Mouse (Mus musculus) liver, embryonic 11.5 days (tissue): Measurements from ENCODE around the gene Olfr1214. TPM values are rescaled to one million over a fixed set of nuclear protein-coding genes. Genes with fewer than 3 reads are reported as not detected.
"Not testable (repeated sequence)": the region's sequence is repeated elsewhere in the genome, so short reads cannot be mapped to it uniquely, and the experiment has no call there.

ENCODE experiments used
- ATAC-seq: fragments of 200-750 bp; cut with Nextera tagmentation; replicated peaks from 2 replicates; pipeline ENCODE4 v1.8.0; 2017; ENCODE audit warnings: moderate number of reproducible peaks, mild to moderate bottlenecking, moderate TSS enrichment, moderate library complexity; ENCODE audit not compliant: low FRiP score
- DNase-seq: peaks from one replicate; pipeline ENCODE4 v3.0.0-alpha.2; 2017; ENCODE audit warnings: low spot score
- H3K27ac ChIP-seq: fragments of 300-500 bp; sonication (generic); 2 replicates; pipeline ENCODE4 v1.5.1; 2014; ENCODE audit warnings: mild to moderate bottlenecking, low read depth, low read length, control low read depth
- H3K27me3 ChIP-seq: fragments of 300-500 bp; sonication (generic); replicated peaks from 2 replicates; pipeline ENCODE4 v1.6.1; 2014; ENCODE audit warnings: low read length, mixed read lengths; ENCODE audit not compliant: control insufficient read depth, insufficient read depth
- H3K36me3 ChIP-seq: fragments of 300-500 bp; sonication (generic); 2 replicates; pipeline ENCODE4 v1.6.1; 2014; ENCODE audit warnings: mild to moderate bottlenecking, low read length, moderate library complexity, mixed read lengths; ENCODE audit not compliant: control insufficient read depth, insufficient read depth
- H3K4me1 ChIP-seq: fragments of 300-500 bp; sonication (generic); replicated peaks from 2 replicates; pipeline ENCODE4 v1.6.1; 2014; ENCODE audit warnings: low read length, mixed read lengths; ENCODE audit not compliant: control insufficient read depth, insufficient read depth
- H3K4me2 ChIP-seq: fragments of 300-500 bp; sonication (generic); 2 replicates; pipeline ENCODE4 v1.6.1; 2014; ENCODE audit warnings: mild to moderate bottlenecking, control low read depth, moderate library complexity
- H3K4me3 ChIP-seq: fragments of 300-500 bp; sonication (generic); 2 replicates; pipeline ENCODE4 v1.5.1; 2014; ENCODE audit warnings: low read depth, low read length, control low read depth
- H3K9ac ChIP-seq: fragments of 300-500 bp; sonication (generic); 2 replicates; pipeline ENCODE4 v1.6.1; 2014; ENCODE audit warnings: low read depth, low read length, control low read depth
- H3K9me3 ChIP-seq: fragments of 300-500 bp; sonication (generic); 2 replicates; pipeline ENCODE4 v1.6.1; 2016; ENCODE audit warnings: low read length, inconsistent platforms, mixed read lengths; ENCODE audit not compliant: control insufficient read depth
- WGBS: fragments of 180-500 bp; shearing (Covaris S2); extraction: QIAGEN DNeasy Blood & Tissue Kit; methylation state at CpG from one replicate; pipeline ENCODE4 v1.1.7; 2014; 5-methylcytosine and 5-hydroxymethylcytosine counted together
- polyA plus RNA-seq: library from polyadenylated mRNA; unstranded; fragments of >200 nt; fragmentation: Nextera tagmentation; extraction: Ambion mirVana; gene quantifications from 2 replicates; pipeline ENCODE4 v1.2.1, GENCODE M21; 2014

Gene Olfr1214
- polyA plus RNA-seq, result not detected in 2 replicates

DNA sequence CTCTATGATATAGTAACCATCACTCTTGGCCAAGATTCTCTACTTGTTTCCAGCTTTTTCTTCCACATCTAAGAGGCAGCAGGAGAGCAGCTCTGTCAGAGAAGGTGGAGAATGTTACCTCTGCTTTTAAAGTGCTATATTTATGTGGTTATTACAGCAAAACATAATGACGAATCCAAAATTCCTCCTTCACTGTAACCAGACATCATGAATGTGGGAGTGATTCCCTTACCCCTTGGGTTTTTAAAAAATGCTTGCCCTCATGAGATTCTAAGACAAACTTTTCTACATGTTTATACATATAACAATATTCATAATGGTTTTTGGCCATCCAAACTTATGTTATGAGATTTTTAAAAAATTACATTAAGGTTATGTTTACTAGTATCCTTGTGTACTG is at the start of gene Olfr1214:
Olfr1214 (minus strand) TSS at position 101 of the 400 bp plus-strand sequence.
- H3K9ac ChIP-seq, result no peak within 1 kb of the TSS
- no peak within 1 kb of the TSS for H3K4me2 ChIP-seq
- H3K4me3 ChIP-seq, result no peak within 1 kb of the TSS
- WGBS, result 78% methylated on average over 1 of the region's 1 CpGs
- H3K9me3 ChIP-seq, result no peaks in the 10 kb centered on the region
- no peaks in the 10 kb centered on the region for H3K36me3 ChIP-seq
- ATAC-seq (no peak), DNase-seq (no peak)
- no peaks in the 10 kb centered on the region for H3K4me1 ChIP-seq
- no peak within 1 kb of the TSS for H3K27ac ChIP-seq
- no peaks in the 10 kb centered on the region for H3K27me3 ChIP-seq

DNA sequence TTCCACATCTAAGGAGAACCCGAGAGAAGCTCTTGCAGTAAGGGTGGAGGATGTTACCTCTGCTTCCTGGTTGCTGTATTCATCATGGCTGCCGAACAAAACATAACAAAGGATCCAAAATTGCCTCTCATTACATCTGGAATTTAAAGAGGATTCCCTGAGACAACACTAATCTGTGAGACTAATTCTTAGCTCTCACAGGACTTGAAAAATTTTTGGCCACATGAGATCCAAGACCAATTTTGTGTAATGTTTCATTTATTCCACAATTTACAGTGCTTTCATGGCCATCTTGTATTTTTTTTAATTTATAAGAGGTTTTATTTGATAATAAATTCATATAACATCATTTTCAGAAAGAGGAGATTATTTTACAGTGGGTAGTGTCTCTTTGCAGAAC is 39.5 kb upstream of the Olfr1214 start, which contains the start of gene Olfr1217:
Olfr1217 (minus strand) TSS at position 101 of the 400 bp plus-strand sequence.
- H3K36me3 ChIP-seq, result no peaks in the 10 kb centered on the region
- no peaks in the 10 kb centered on the region for H3K9me3 ChIP-seq
- H3K4me2 ChIP-seq, result no peak within 1 kb of the TSS
- DNase-seq (no peak), ATAC-seq (no peak)
- H3K27ac ChIP-seq, result no peak within 1 kb of the TSS
- H3K4me1 ChIP-seq, result no peaks in the 10 kb centered on the region
- H3K9ac ChIP-seq, result no peak within 1 kb of the TSS
- H3K4me3 ChIP-seq, result no peak within 1 kb of the TSS
- no peaks in the 10 kb centered on the region for H3K27me3 ChIP-seq
- WGBS, result 63% methylated on average over 2 of the region's 2 CpGs

DNA sequence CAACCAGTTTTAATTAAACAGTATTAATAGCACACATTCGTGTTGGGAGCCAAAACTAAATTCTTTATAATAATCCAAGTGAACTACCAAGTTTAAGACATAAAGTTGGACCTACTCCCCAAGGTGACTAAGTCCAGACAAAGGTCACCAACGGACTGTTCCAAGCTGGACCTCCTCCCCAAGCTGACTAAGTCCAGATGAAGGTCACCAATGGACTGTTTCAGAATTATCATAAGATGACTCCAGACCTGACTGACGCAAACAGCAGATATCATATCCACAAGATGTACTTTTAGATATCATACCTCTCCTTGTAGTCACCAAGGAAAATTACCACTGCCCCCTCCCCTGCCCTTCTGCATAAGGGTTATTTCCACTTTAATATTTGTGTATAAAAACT is 29.0 kb upstream of the Olfr1214 start:
- H3K9ac ChIP-seq, H3K4me3 ChIP-seq, H3K9me3 ChIP-seq, DNase-seq, H3K27ac ChIP-seq, ATAC-seq, H3K4me1 ChIP-seq, H3K4me2 ChIP-seq, H3K36me3 ChIP-seq, H3K27me3 ChIP-seq: not testable (repeated sequence)
- WGBS, result 68% methylated on average over 3 of the region's 3 CpGs

DNA sequence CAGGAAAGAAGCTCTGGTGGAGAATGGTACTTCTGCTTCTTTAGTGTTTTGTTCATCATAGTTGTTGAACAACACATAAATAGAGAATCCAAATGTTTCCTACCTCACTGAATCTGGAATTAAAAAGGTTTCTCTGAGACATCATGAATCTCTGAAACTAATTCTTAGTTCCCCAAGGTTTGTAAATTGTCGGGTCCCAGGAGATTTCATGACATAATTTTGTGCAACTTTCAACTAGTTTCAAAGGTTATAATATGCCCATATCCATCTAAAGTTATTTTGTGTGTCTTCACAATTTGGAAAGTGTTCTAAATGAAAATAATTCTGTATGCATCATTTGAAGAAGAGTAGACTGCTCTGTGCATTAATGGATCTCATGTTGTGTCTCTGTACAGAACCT is 25.8 kb upstream of the Olfr1214 start, which contains the start of gene Olfr1216:
Olfr1216 (minus strand) TSS at position 101 of the 400 bp plus-strand sequence.
- Histone ChIP-seq H3K27ac (no peak within 1 kb of the TSS), H3K9me3 (no peaks in the 10 kb centered on the region), H3K9ac (no peak within 1 kb of the TSS), H3K4me2 (no peak within 1 kb of the TSS), H3K27me3 (no peaks in the 10 kb centered on the region), H3K4me1 (no peaks in the 10 kb centered on the region), H3K36me3 (no peaks in the 10 kb centered on the region), H3K4me3 (no peak within 1 kb of the TSS)
- DNase-seq (no peak), ATAC-seq (no peak)
- 54% methylated on average over 1 of the region's 1 CpGs for WGBS

DNA sequence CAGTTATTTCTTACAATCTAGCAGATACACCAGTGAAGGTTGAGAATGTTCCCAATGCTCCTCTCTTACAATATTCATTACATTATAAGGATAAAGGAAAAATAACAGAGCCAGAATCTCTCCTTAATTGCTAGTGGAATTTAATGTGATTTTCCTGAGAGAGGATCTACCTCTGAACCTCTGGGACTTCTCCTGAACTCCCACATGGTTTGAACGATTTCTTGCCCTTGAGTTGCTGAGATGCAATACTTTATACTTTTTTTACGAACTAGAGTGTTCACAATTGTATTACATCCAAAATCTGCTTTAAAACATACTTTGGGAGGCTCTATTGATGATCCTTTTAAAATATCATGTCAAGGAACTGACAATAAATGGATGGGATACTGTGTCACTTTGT is 14.4 kb upstream of the Olfr1214 start, which contains the start of gene Olfr1215:
Olfr1215 (minus strand) TSS at position 101 of the 400 bp plus-strand sequence.
- no peak for ATAC-seq
- no peak within 1 kb of the TSS for H3K27ac ChIP-seq
- no peaks in the 10 kb centered on the region for H3K27me3 ChIP-seq
- no peaks in the 10 kb centered on the region for H3K9me3 ChIP-seq
- H3K4me1 ChIP-seq, result no peaks in the 10 kb centered on the region
- H3K36me3 ChIP-seq, result no peaks in the 10 kb centered on the region
- WGBS, result 58% methylated on average over 2 of the region's 2 CpGs
- H3K9ac ChIP-seq, result no peak within 1 kb of the TSS
- no peak within 1 kb of the TSS for H3K4me2 ChIP-seq
- no peak for DNase-seq
- no peak within 1 kb of the TSS for H3K4me3 ChIP-seq

DNA sequence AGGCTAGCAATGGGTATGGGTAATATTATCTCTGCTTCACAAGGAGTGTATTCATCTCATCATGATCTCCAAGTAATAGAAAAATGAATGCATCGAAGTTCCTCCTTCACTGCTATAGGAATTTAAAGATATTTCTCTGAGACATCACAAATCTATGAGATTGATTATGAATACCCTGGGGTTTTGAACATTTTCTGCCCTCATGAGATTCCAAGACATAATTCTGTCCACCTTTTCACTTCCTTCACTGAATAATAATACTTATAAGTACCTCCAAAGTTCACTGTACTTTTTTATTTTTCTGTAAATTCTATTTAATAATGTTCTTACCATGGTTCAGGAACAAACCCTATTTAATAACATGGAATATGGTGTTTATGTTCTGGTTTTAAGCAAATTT is 12.3 kb downstream of the Olfr1214 start, which contains the start of gene Gm13762:
Gm13762 (minus strand) TSS at position 101 of the 400 bp plus-strand sequence.
- Histone ChIP-seq H3K27ac (no peak within 1 kb of the TSS), H3K4me2 (no peak within 1 kb of the TSS), H3K4me3 (no peak within 1 kb of the TSS), H3K4me1 (no peaks in the 10 kb centered on the region), H3K9ac (no peak within 1 kb of the TSS), H3K9me3 (no peaks in the 10 kb centered on the region), H3K27me3 (no peaks in the 10 kb centered on the region), H3K36me3 (no peaks in the 10 kb centered on the region)
- ATAC-seq (no peak), DNase-seq (no peak)
- whole genome bisulfite sequencing, result 77% methylated on average over 1 of the region's 1 CpGs

DNA sequence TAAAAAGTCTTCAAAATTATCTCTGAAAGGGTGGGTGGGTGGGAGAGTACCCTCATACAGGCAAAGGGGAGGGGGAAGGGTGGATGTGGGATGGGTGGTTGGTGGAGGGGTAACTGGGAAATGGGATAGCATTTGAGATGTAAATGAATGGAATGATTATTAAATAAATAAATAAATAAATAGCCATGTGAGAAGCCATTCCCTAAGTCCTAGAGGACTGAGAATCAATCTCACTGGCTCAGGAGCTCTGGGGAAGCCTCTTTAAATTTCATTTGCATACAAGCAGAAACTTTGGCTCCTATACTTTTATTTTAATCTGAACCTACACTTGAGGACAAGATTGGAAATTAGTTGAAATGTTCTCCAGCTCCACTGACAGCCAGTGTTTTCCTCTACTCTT is 38.8 kb downstream of the Olfr1214 start, which contains the start of gene Olfr1212:
Olfr1212 (plus strand) TSS at position 301 of the 400 bp plus-strand sequence.
- H3K4me1 ChIP-seq, result no peaks in the 10 kb centered on the region
- H3K27me3 ChIP-seq, result no peaks in the 10 kb centered on the region
- ATAC-seq (no peak), DNase-seq (no peak)
- H3K27ac ChIP-seq, result no peak within 1 kb of the TSS
- H3K36me3 ChIP-seq, result no peaks in the 10 kb centered on the region
- H3K4me2 ChIP-seq, result no peak within 1 kb of the TSS
- H3K9me3 ChIP-seq, result no peaks in the 10 kb centered on the region
- no peak within 1 kb of the TSS for H3K9ac ChIP-seq
- no peak within 1 kb of the TSS for H3K4me3 ChIP-seq

DNA sequence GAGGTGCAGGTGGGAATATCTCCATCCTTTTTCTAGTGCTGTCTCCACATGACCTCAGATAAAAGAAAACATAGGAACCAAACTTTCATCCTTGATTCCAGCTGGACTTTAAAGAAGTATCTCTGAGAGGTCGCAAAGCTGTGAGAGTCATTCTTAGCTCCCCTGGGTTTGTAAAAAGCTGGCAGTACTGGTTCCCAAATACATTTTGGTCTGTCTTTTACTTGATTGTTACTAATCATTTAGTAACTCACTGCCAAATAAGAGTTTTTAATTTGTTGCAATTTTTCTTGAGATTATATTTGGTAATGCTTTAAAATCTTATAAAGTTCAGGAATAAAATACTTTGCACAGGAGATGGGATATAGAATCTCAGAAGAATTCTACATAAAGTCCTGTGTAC is 54.4 kb downstream of the Olfr1214 start, which contains the start of gene Olfr1211:
Olfr1211 (minus strand) TSS at position 101 of the 400 bp plus-strand sequence.
- H3K27ac ChIP-seq, result no peak within 1 kb of the TSS
- H3K4me3 ChIP-seq, result no peak within 1 kb of the TSS
- no peaks in the 10 kb centered on the region for H3K27me3 ChIP-seq
- 83% methylated on average over 1 of the region's 1 CpGs for WGBS
- H3K4me2 ChIP-seq, result no peak within 1 kb of the TSS
- H3K9ac ChIP-seq, result no peak within 1 kb of the TSS
- no peaks in the 10 kb centered on the region for H3K36me3 ChIP-seq
- H3K9me3 ChIP-seq, result no peaks in the 10 kb centered on the region
- DNase-seq, result no peak
- no peak for ATAC-seq
- no peaks in the 10 kb centered on the region for H3K4me1 ChIP-seq
